Comparison of ENCODE assay signal across 16 mouse cellular contexts in genomic region chr10:50197897-50198538, GRCm38 (mm10).
A peak's percentile ranks its signal among the peaks of the same experiment; 100 is the strongest.
DNase-seq lines count a peak whose midpoint lies in the region; ATAC-seq and TF ChIP-seq lines count a peak whose summit lies in the region.
"Had no signal": no experiment of that assay in that cellular context is flagged by ENCODE, and none has a peak within 500 bp of the region (broad histone marks: within the 10 kb centered on the region; RNA-seq: fewer than 3 reads in every experiment).

No protein-coding gene starts in this region.

- peak; percentile 59; the same call in 1 of the 2 replicates for ATAC-seq in embryonic facial prominence, embryonic 11.5 days (replicated peaks; ENCODE audit: insufficient number of reproducible peaks, low FRiP score, low TSS enrichment, low read depth)
- ATAC-seq in limb, embryonic 12.5 days (ENCODE audit: insufficient number of reproducible peaks, insufficient read depth, low FRiP score, low TSS enrichment, low read depth), result peak; percentile 37; the same call in 1 of the 2 replicates
- ATAC-seq in embryonic facial prominence, embryonic 14.5 days (ENCODE audit: low read depth), result peak; percentile 82
- ATAC-seq in hindbrain, postnatal 0 days, result 0 out of 2 replicates have a peak, but pooled peaks have one; percentile 7
- no peak for ATAC-seq in intestine, embryonic 15.5 days
- ATAC-seq: lung, postnatal 0 days; midbrain, embryonic 13.5 days had no signal

- H3K36me3 ChIP-seq in embryonic facial prominence, embryonic 11.5 days (replicated peaks; ENCODE audit: control insufficient read depth, insufficient read depth, low read depth, low read length), result no peaks in the 10 kb centered on the region
- no peaks in the 10 kb centered on the region for H3K36me3 ChIP-seq in embryonic facial prominence, embryonic 10.5 days (replicated peaks)
- H3K36me3 ChIP-seq in limb, embryonic 12.5 days, result no peaks in the 10 kb centered on the region
- no peaks in the 10 kb centered on the region for H3K36me3 ChIP-seq in limb, embryonic 10.5 days
- H3K36me3 ChIP-seq in embryonic facial prominence, embryonic 14.5 days (ENCODE audit: control insufficient read depth, insufficient read depth, low read length), result no peaks in the 10 kb centered on the region
- no peaks in the 10 kb centered on the region for H3K36me3 ChIP-seq in hindbrain, postnatal 0 days (ENCODE audit: insufficient read depth, low read length)
- no peaks in the 10 kb centered on the region for H3K36me3 ChIP-seq in intestine, embryonic 15.5 days
- H3K36me3 ChIP-seq: hindbrain, embryonic 15.5 days; midbrain, embryonic 13.5 days had no signal

- no peak for DNase-seq in embryonic facial prominence, embryonic 11.5 days (ENCODE audit: low spot score)
- DNase-seq in embryonic facial prominence, embryonic 10.5 days (ENCODE audit: low spot score), result no peak
- no peak for DNase-seq in limb, embryonic 10.5 days (ENCODE audit: low spot score)
- peak; percentile 14 for DNase-seq in embryonic facial prominence, embryonic 14.5 days (ENCODE audit: low spot score)
- DNase-seq in hindbrain, postnatal 0 days (ENCODE audit: low spot score), result no peak
- DNase-seq: adrenal gland, postnatal 25 days; B cell, adult 2 months; gastrocnemius, postnatal 36 days; kidney, adult 11 months; liver; thymus, adult 2 months had no signal

- no peaks in the 10 kb centered on the region for H3K27me3 ChIP-seq in embryonic facial prominence, embryonic 11.5 days (ENCODE audit: control insufficient read depth, insufficient read depth, low read length)
- H3K27me3 ChIP-seq in embryonic facial prominence, embryonic 10.5 days (replicated peaks; ENCODE audit: low read depth, poor library complexity, severe bottlenecking), result no peaks in the 10 kb centered on the region
- no peaks in the 10 kb centered on the region for H3K27me3 ChIP-seq in limb, embryonic 12.5 days
- H3K27me3 ChIP-seq in limb, embryonic 10.5 days (ENCODE audit: low read depth, poor library complexity, severe bottlenecking), result no peaks in the 10 kb centered on the region
- H3K27me3 ChIP-seq in embryonic facial prominence, embryonic 14.5 days (replicated peaks; ENCODE audit: control insufficient read depth, insufficient read depth, low read length), result no peaks in the 10 kb centered on the region
- no peaks in the 10 kb centered on the region for H3K27me3 ChIP-seq in hindbrain, postnatal 0 days (ENCODE audit: insufficient read depth, low read length)
- no peaks in the 10 kb centered on the region for H3K27me3 ChIP-seq in intestine, embryonic 15.5 days (replicated peaks)
- H3K27me3 ChIP-seq: hindbrain, embryonic 15.5 days; midbrain, embryonic 13.5 days had no signal

- H3K9ac ChIP-seq in embryonic facial prominence, embryonic 11.5 days (replicated peaks; ENCODE audit: low read length), result no peak overlapping the region
- no peak overlapping the region for H3K9ac ChIP-seq in limb, embryonic 12.5 days (replicated peaks)
- H3K9ac ChIP-seq in embryonic facial prominence, embryonic 14.5 days (ENCODE audit: low read depth, low read length), result no peak overlapping the region
- H3K9ac ChIP-seq in hindbrain, postnatal 0 days (replicated peaks; ENCODE audit: low read length), result no peak overlapping the region
- no peak overlapping the region for H3K9ac ChIP-seq in intestine, embryonic 15.5 days
- H3K9ac ChIP-seq: hindbrain, embryonic 15.5 days; midbrain, embryonic 13.5 days had no signal

- H3K4me1 ChIP-seq in embryonic facial prominence, embryonic 11.5 days (ENCODE audit: control insufficient read depth, insufficient read depth, low read length), result no peaks in the 10 kb centered on the region
- peaks cover 7% of the 10 kb centered on the region; the same call in 1 of the 2 replicates for H3K4me1 ChIP-seq in embryonic facial prominence, embryonic 10.5 days
- H3K4me1 ChIP-seq in limb, embryonic 12.5 days (replicated peaks), result no peaks in the 10 kb centered on the region
- peaks cover 16% of the 10 kb centered on the region for H3K4me1 ChIP-seq in limb, embryonic 10.5 days
- no peaks in the 10 kb centered on the region for H3K4me1 ChIP-seq in embryonic facial prominence, embryonic 14.5 days (ENCODE audit: control insufficient read depth, insufficient read depth, low read length)
- no peaks in the 10 kb centered on the region for H3K4me1 ChIP-seq in hindbrain, postnatal 0 days (ENCODE audit: insufficient read depth, low read length)
- H3K4me1 ChIP-seq in intestine, embryonic 15.5 days (replicated peaks), result no peaks in the 10 kb centered on the region
- H3K4me1 ChIP-seq: hindbrain, embryonic 15.5 days had no signal

- WGBS in embryonic facial prominence, embryonic 11.5 days, result 57% methylated on average over 5 of the region's 5 CpGs
- WGBS in embryonic facial prominence, embryonic 10.5 days, result 68% methylated on average over 5 of the region's 5 CpGs
- 43% methylated on average over 5 of the region's 5 CpGs for WGBS in limb, embryonic 12.5 days
- WGBS in limb, embryonic 10.5 days, result 52% methylated on average over 5 of the region's 5 CpGs
- 62% methylated on average over 5 of the region's 5 CpGs for WGBS in embryonic facial prominence, embryonic 14.5 days
- 71% methylated on average over 5 of the region's 5 CpGs for WGBS in hindbrain, postnatal 0 days
- 71% methylated on average over 5 of the region's 5 CpGs for WGBS in intestine, embryonic 15.5 days

- TF ChIP-seq CTCF in hindbrain, postnatal 0 days (IDR thresholded peaks at IDR 0.05; ENCODE audit: low read depth), result no peak

- no peak overlapping the region for H3K27ac ChIP-seq in embryonic facial prominence, embryonic 11.5 days (replicated peaks; ENCODE audit: low read depth, low read length)
- H3K27ac ChIP-seq in embryonic facial prominence, embryonic 10.5 days (replicated peaks), result no peak overlapping the region
- no peak overlapping the region for H3K27ac ChIP-seq in limb, embryonic 12.5 days
- H3K27ac ChIP-seq in limb, embryonic 10.5 days, result no peak overlapping the region
- no peak overlapping the region for H3K27ac ChIP-seq in embryonic facial prominence, embryonic 14.5 days (replicated peaks; ENCODE audit: low read depth, low read length)
- no peak overlapping the region for H3K27ac ChIP-seq in hindbrain, postnatal 0 days
- no peak overlapping the region for H3K27ac ChIP-seq in intestine, embryonic 15.5 days
- H3K27ac ChIP-seq: hindbrain, embryonic 15.5 days; midbrain, embryonic 13.5 days had no signal

- no peak overlapping the region for H3K4me2 ChIP-seq in embryonic facial prominence, embryonic 11.5 days (ENCODE audit: low read depth, low read length)
- H3K4me2 ChIP-seq in limb, embryonic 12.5 days, result no peak overlapping the region
- no peak overlapping the region for H3K4me2 ChIP-seq in embryonic facial prominence, embryonic 14.5 days (ENCODE audit: low read depth, low read length)
- no peak overlapping the region for H3K4me2 ChIP-seq in hindbrain, postnatal 0 days (ENCODE audit: low read depth, low read length)
- H3K4me2 ChIP-seq in intestine, embryonic 15.5 days (replicated peaks), result no peak overlapping the region
- H3K4me2 ChIP-seq: hindbrain, embryonic 15.5 days; midbrain, embryonic 13.5 days had no signal

- H3K9me3 ChIP-seq in embryonic facial prominence, embryonic 11.5 days (replicated peaks; ENCODE audit: control insufficient read depth, low read length), result no peaks in the 10 kb centered on the region
- no peaks in the 10 kb centered on the region for H3K9me3 ChIP-seq in embryonic facial prominence, embryonic 10.5 days
- H3K9me3 ChIP-seq in limb, embryonic 12.5 days, result no peaks in the 10 kb centered on the region
- no peaks in the 10 kb centered on the region for H3K9me3 ChIP-seq in limb, embryonic 10.5 days (replicated peaks)
- H3K9me3 ChIP-seq in embryonic facial prominence, embryonic 14.5 days (ENCODE audit: control insufficient read depth, low read length), result no peaks in the 10 kb centered on the region
- H3K9me3 ChIP-seq in hindbrain, postnatal 0 days (ENCODE audit: low read length), result no peaks in the 10 kb centered on the region
- no peaks in the 10 kb centered on the region for H3K9me3 ChIP-seq in intestine, embryonic 15.5 days
- H3K9me3 ChIP-seq: hindbrain, embryonic 15.5 days; midbrain, embryonic 13.5 days had no signal

- no peak overlapping the region for H3K4me3 ChIP-seq in embryonic facial prominence, embryonic 11.5 days (ENCODE audit: low read depth, low read length)
- no peak overlapping the region for H3K4me3 ChIP-seq in embryonic facial prominence, embryonic 10.5 days
- no peak overlapping the region for H3K4me3 ChIP-seq in limb, embryonic 12.5 days (replicated peaks)
- no peak overlapping the region for H3K4me3 ChIP-seq in limb, embryonic 10.5 days
- H3K4me3 ChIP-seq in embryonic facial prominence, embryonic 14.5 days (ENCODE audit: low read depth, low read length), result no peak overlapping the region
- H3K4me3 ChIP-seq in hindbrain, postnatal 0 days (ENCODE audit: low read length), result no peak overlapping the region
- no peak overlapping the region for H3K4me3 ChIP-seq in intestine, embryonic 15.5 days (replicated peaks)
- H3K4me3 ChIP-seq: hindbrain, embryonic 15.5 days; midbrain, embryonic 13.5 days had no signal
